In genomic region chr1:189012846-189013586, GRCm38 (mm10) we compare ENCODE assay signal across 8 mouse cellular contexts. TPM values are rescaled to one million over a fixed set of nuclear protein-coding genes. Genes with fewer than 3 reads are reported as not detected.
DNase-seq lines count a peak whose midpoint lies in the region; ATAC-seq and TF ChIP-seq lines count a peak whose summit lies in the region.

No protein-coding gene starts in this region.

- peak overlapping the region; percentile 69 for H3K4me3 ChIP-seq in E14TG2a.4 (replicated peaks; ENCODE audit: low read length)
- H3K4me3 ChIP-seq in liver, embryonic 12.5 days = no peak overlapping the region
- no peak overlapping the region for H3K4me3 ChIP-seq in neural tube, embryonic 14.5 days (ENCODE audit: low read depth, low read length)

- no peak for ATAC-seq in liver, embryonic 12.5 days
- ATAC-seq in neural tube, embryonic 14.5 days (ENCODE audit: low read depth) = no peak

- no peak overlapping the region; the same call in 1 of the 2 replicates for H3K9ac ChIP-seq in liver, embryonic 12.5 days
- no peak overlapping the region for H3K9ac ChIP-seq in neural tube, embryonic 14.5 days (replicated peaks; ENCODE audit: low read depth, low read length)

- H3K9me3 ChIP-seq in E14TG2a.4 (ENCODE audit: low read length) = peaks cover 6% of the 10 kb centered on the region
- H3K9me3 ChIP-seq in liver, embryonic 12.5 days (replicated peaks) = no peaks in the 10 kb centered on the region
- H3K9me3 ChIP-seq in neural tube, embryonic 14.5 days (ENCODE audit: control insufficient read depth, low read length) = no peaks in the 10 kb centered on the region

- H3K27ac ChIP-seq in liver, embryonic 12.5 days = no peak overlapping the region
- no peak overlapping the region for H3K27ac ChIP-seq in neural tube, embryonic 14.5 days (ENCODE audit: low read depth, low read length)

- H3K36me3 ChIP-seq in E14TG2a.4 (ENCODE audit: insufficient read depth, low read length) = no peaks in the 10 kb centered on the region
- H3K36me3 ChIP-seq in liver, embryonic 12.5 days = no peaks in the 10 kb centered on the region
- no peaks in the 10 kb centered on the region for H3K36me3 ChIP-seq in neural tube, embryonic 14.5 days (ENCODE audit: control insufficient read depth, insufficient read depth, low read length)

- DNase-seq in NIH3T3 (ENCODE audit: low read depth) = peak; percentile 79
- peak; percentile 34 for DNase-seq in forelimb bud, embryonic 11.5 days (ENCODE audit: low read depth, low spot score)
- DNase-seq in gastrocnemius, postnatal 10 days = no peak
- no peak for DNase-seq in gastrocnemius, postnatal 4 days (ENCODE audit: low spot score in 2 of 2)
- DNase-seq in cerebellum, adult 8-10 months = no peak

- H3K4me1 ChIP-seq in E14TG2a.4 (replicated peaks; ENCODE audit: low read depth, low read length) = peaks cover 49% of the 10 kb centered on the region
- peaks cover 9% of the 10 kb centered on the region for H3K4me1 ChIP-seq in liver, embryonic 12.5 days
- H3K4me1 ChIP-seq in neural tube, embryonic 14.5 days (ENCODE audit: control insufficient read depth, insufficient read depth, low read length) = 0 out of 2 replicates have a peak, but pooled peaks cover 2% of the 10 kb centered on the region

- peak overlapping the region; percentile 27 for H3K4me2 ChIP-seq in liver, embryonic 12.5 days
- H3K4me2 ChIP-seq in neural tube, embryonic 14.5 days (ENCODE audit: low read depth, low read length) = peak overlapping the region; percentile 26; the same call in 1 of the 2 replicates

- 11% methylated on average over 16 of the region's 16 CpGs for WGBS in liver, embryonic 12.5 days (ENCODE audit: insufficient replicate concordance)
- WGBS in neural tube, embryonic 14.5 days = 4% methylated on average over 16 of the region's 16 CpGs

- peaks cover 6% of the 10 kb centered on the region; the same call in 1 of the 2 replicates for H3K27me3 ChIP-seq in E14TG2a.4 (ENCODE audit: insufficient read depth, low read length)
- H3K27me3 ChIP-seq in liver, embryonic 12.5 days (replicated peaks) = peaks cover 49% of the 10 kb centered on the region
- no peaks in the 10 kb centered on the region for H3K27me3 ChIP-seq in neural tube, embryonic 14.5 days (ENCODE audit: control insufficient read depth, insufficient read depth, low read length)

- TF ChIP-seq CTCF in E14TG2a.4 (conservative IDR thresholded peaks at IDR 0.05; ENCODE audit: low read length) = no peak

RNA-seq across cellular contexts. Expression of gene Kctd3, which starts 5.4 kb away (rescaled TPM):
- polyA plus RNA-seq in liver, embryonic 12.5 days (2016; fragmentation: Nextera tagmentation; extraction: Ambion mirVana) = 18.2 and 18.3 TPM in 2 replicates
- 52.2 and 52.7 TPM in 2 replicates for polyA plus RNA-seq in neural tube, embryonic 14.5 days (2014; fragmentation: Nextera tagmentation; extraction: Ambion mirVana)
- total RNA-seq in gastrocnemius, postnatal 10 days (2021) = 10 to 100 TPM; 33.6 to 39.6 TPM
- total RNA-seq in gastrocnemius, postnatal 4 days (2021) = 10 to 100 TPM; 39.7 to 41.9 TPM

Comparison
In these comparisons a context has a peak if more than half of its experiments do, and no peak if none do; other contexts are left out.
1. DNase-seq: peak in NIH3T3 (single experiment) and forelimb bud, embryonic 11.5 days (single experiment); none in gastrocnemius, postnatal 10 days (single experiment), gastrocnemius, postnatal 4 days (0 of 2) and cerebellum, adult 8-10 months (single experiment).